Comparison of ENCODE assay signal across 15 mouse cellular contexts in genomic region chr9:110836112-110836511, GRCm38 (mm10). TPM values are rescaled to one million over a fixed set of nuclear protein-coding genes. Genes with fewer than 3 reads are reported as not detected.
DNase-seq lines count a peak whose midpoint lies in the region; ATAC-seq lines count a peak whose summit lies in the region.
"Had no signal": no experiment of that assay in that cellular context is flagged by ENCODE, and none has a peak within 500 bp of the region (broad histone marks: within the 10 kb centered on the region; RNA-seq: fewer than 3 reads in every experiment).

No protein-coding gene starts in this region.

- DNase-seq in frontal cortex, adult 2 months (ENCODE audit: extremely low spot score in 1 of 2, low spot score in 1 of 2) = peak; percentile 18 to 32
- peak; percentile 24 for DNase-seq in kidney, adult 9 months
- DNase-seq in kidney, postnatal 10 days = no peak
- peak; percentile 7 for DNase-seq in Muller cell, postnatal 12 days (ENCODE audit: inconsistent ontology term)
- peak; percentile 20 to 37 for DNase-seq in layer of hippocampus, adult 8-10 months (ENCODE audit: low spot score in 2 of 2)
- no peak for DNase-seq in B cell, adult 2 months
- no peak for DNase-seq in adrenal gland, postnatal 4 days (ENCODE audit: low spot score in 2 of 2)
- DNase-seq: cerebellum, adult 11 months; liver, embryonic 13.5 days had no signal

- ATAC-seq in frontal cortex, adult (ENCODE audit: low TSS enrichment) = no peak; the same call in 1 of the 2 replicates

RNA-seq across cellular contexts. Expression of gene Prss45, which starts 1.7 kb away (rescaled TPM):
- polyA plus RNA-seq in frontal cortex, adult 2 months (2012; rRNA removed) = 0.42 and 0.54 TPM in 2 replicates
- total RNA-seq in layer of hippocampus, adult 8-10 months (2022) = under 1 TPM in 3 of 4 experiments, not detected in 1; 0.35 to 0.63 (median 0.55) TPM
- total RNA-seq in adrenal gland, postnatal 4 days (2021) = not detected
- total RNA-seq: granulocyte monocyte progenitor cell, adult 5-6 weeks had no signal
- polyA plus RNA-seq: forebrain, embryonic 10.5 days; hindbrain, embryonic 13.5 days; liver, embryonic 13.5 days; thymus, postnatal 0 days had no signal

RNA-seq across cellular contexts. Expression of gene Prss46, which starts 8.2 kb away (rescaled TPM):
- polyA plus RNA-seq in frontal cortex, adult 2 months (2012; rRNA removed) = not detected in 2 replicates
- not detected for total RNA-seq in layer of hippocampus, adult 8-10 months (2022)
- not detected for total RNA-seq in adrenal gland, postnatal 4 days (2021)
- total RNA-seq: granulocyte monocyte progenitor cell, adult 5-6 weeks; left cerebral cortex, adult 18-20 months had no signal
- polyA plus RNA-seq: forebrain, embryonic 10.5 days; hindbrain, embryonic 13.5 days; liver, embryonic 13.5 days; thymus, postnatal 0 days had no signal

RNA-seq across cellular contexts. Expression of gene Prss43, which starts 9.6 kb away (rescaled TPM):
- 0.06 and 0.15 TPM in 2 replicates for polyA plus RNA-seq in frontal cortex, adult 2 months (2012; rRNA removed)
- total RNA-seq in layer of hippocampus, adult 8-10 months (2022) = under 1 TPM in 2 of 4 experiments, not detected in 2; 0.23 to 0.39 TPM
- not detected for total RNA-seq in adrenal gland, postnatal 4 days (2021)
- total RNA-seq: granulocyte monocyte progenitor cell, adult 5-6 weeks had no signal
- polyA plus RNA-seq: forebrain, embryonic 10.5 days; hindbrain, embryonic 13.5 days; liver, embryonic 13.5 days; thymus, postnatal 0 days had no signal

RNA-seq across cellular contexts. Expression of gene Prss50, which starts 21.7 kb away (rescaled TPM):
- 0.65 and 0.86 TPM in 2 replicates for polyA plus RNA-seq in frontal cortex, adult 2 months (2012; rRNA removed)
- total RNA-seq in layer of hippocampus, adult 8-10 months (2022) = 1 to 10 TPM in 2 of 4 experiments, under 1 TPM in 2; 0.60 to 2.1 (median 1.4) TPM
- total RNA-seq in adrenal gland, postnatal 4 days (2021) = under 1 TPM in 1 of 2 experiments, not detected in 1; 0.34 TPM
- total RNA-seq: granulocyte monocyte progenitor cell, adult 5-6 weeks had no signal

RNA-seq across cellular contexts. Expression of gene Prss44, which starts 22.3 kb away (rescaled TPM):
- polyA plus RNA-seq in frontal cortex, adult 2 months (2012; rRNA removed) = not detected in 2 replicates
- total RNA-seq in layer of hippocampus, adult 8-10 months (2022) = not detected
- total RNA-seq in adrenal gland, postnatal 4 days (2021) = not detected
- total RNA-seq: granulocyte monocyte progenitor cell, adult 5-6 weeks; left cerebral cortex, adult 18-20 months had no signal
- polyA plus RNA-seq: forebrain, embryonic 10.5 days; hindbrain, embryonic 13.5 days; liver, embryonic 13.5 days had no signal

Comparison
In these comparisons a context has a peak if more than half of its experiments do, and no peak if none do; other contexts are left out.
1. DNase-seq: peak in frontal cortex, adult 2 months (2 of 2), kidney, adult 9 months (single experiment), Muller cell, postnatal 12 days (single experiment) and layer of hippocampus, adult 8-10 months (2 of 2); none in kidney, postnatal 10 days (single experiment), B cell, adult 2 months (0 of 2) and adrenal gland, postnatal 4 days (0 of 2).